In the genomic region with DNA sequence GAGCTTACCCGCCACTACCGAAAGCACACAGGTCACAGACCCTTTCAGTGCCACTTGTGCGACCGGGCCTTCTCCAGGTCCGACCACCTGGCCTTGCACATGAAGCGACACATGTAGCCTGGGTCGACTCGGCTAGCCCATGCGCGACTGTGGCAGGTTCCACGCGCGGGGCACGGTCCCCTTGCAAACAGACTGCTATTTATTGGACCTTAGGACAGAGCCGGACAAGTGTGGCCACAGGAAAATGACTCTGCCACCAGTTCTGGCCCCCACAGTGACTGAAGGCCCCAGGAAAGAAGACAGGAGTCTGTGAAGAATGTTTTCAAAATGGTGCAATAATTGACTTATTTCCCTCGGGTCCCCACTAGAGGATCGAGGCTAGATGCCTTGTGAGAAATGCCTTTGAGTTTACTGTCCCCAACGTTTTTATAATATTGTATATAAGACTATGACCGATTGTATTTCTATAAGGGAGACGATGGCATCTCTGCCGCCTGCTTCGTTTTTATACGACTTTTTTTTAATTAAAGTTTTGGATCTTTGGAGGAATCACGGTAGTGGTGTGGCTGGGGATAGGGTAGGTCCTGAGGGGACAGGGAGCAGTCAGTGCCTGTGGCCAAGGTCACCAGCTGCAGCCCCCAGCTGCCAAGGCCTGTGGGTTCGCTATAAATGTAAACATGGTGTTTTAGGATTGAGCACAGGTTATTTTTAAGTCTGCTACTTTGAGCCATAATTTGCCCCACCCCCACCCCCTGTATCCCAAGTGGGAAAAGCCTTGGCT, we compare ENCODE assay signal across 8 mouse cellular contexts. TPM values are rescaled to one million over a fixed set of nuclear protein-coding genes. Genes with fewer than 3 reads are reported as not detected.
A peak's percentile ranks its signal among the peaks of the same experiment; 100 is the strongest.
DNase-seq lines count a peak whose midpoint lies in the region; ATAC-seq and TF ChIP-seq lines count a peak whose summit lies in the region.

No protein-coding gene starts in this region.

- no peaks in the 10 kb centered on the region for H3K9me3 ChIP-seq in forebrain, embryonic 13.5 days (replicated peaks)
- no peaks in the 10 kb centered on the region for H3K9me3 ChIP-seq in forebrain, embryonic 11.5 days (ENCODE audit: control insufficient read depth, low read length)
- no peaks in the 10 kb centered on the region for H3K9me3 ChIP-seq in liver, postnatal 0 days (ENCODE audit: low read length)

- 57% methylated on average over 25 of the region's 25 CpGs for WGBS in forebrain, embryonic 13.5 days
- WGBS in forebrain, embryonic 11.5 days = 63% methylated on average over 25 of the region's 25 CpGs
- 58% methylated on average over 25 of the region's 25 CpGs for WGBS in liver, postnatal 0 days (ENCODE audit: insufficient replicate concordance)

- H3K36me3 ChIP-seq in forebrain, embryonic 13.5 days (ENCODE audit: poor library complexity, severe bottlenecking) = no peaks in the 10 kb centered on the region
- H3K36me3 ChIP-seq in forebrain, embryonic 11.5 days (ENCODE audit: control insufficient read depth, insufficient read depth, low read length) = no peaks in the 10 kb centered on the region
- H3K36me3 ChIP-seq in liver, postnatal 0 days (replicated peaks; ENCODE audit: insufficient read depth, low read length) = peaks cover 15% of the 10 kb centered on the region

- H3K27me3 ChIP-seq in forebrain, embryonic 13.5 days = peaks cover 55% of the 10 kb centered on the region
- peaks cover 33% of the 10 kb centered on the region for H3K27me3 ChIP-seq in forebrain, embryonic 11.5 days (ENCODE audit: control insufficient read depth, insufficient read depth, low read length)
- peaks cover 18% of the 10 kb centered on the region for H3K27me3 ChIP-seq in liver, postnatal 0 days (ENCODE audit: insufficient read depth, low read length)

- no peak overlapping the region for H3K27ac ChIP-seq in forebrain, embryonic 13.5 days
- no peak overlapping the region for H3K27ac ChIP-seq in forebrain, embryonic 11.5 days (ENCODE audit: low read depth, low read length)
- H3K27ac ChIP-seq in liver, postnatal 0 days (ENCODE audit: low read depth) = no peak overlapping the region

- intact Hi-C loops in heart, postnatal 36 days (cut with DNase I) = loop anchor here (1.0 to 5.0 kb wide), 2 partner anchors 26 to 36 kb away; no protein-coding TSS in a partner anchor

- H3K9ac ChIP-seq in forebrain, embryonic 13.5 days = 0 out of 2 replicates have a peak overlapping the region, but pooled peaks have one; percentile 4
- H3K9ac ChIP-seq in forebrain, embryonic 11.5 days (ENCODE audit: low read length) = no peak overlapping the region
- peak overlapping the region; percentile 76 for H3K9ac ChIP-seq in liver, postnatal 0 days (replicated peaks)

- H3K4me1 ChIP-seq in forebrain, embryonic 13.5 days = peaks cover 18% of the 10 kb centered on the region
- H3K4me1 ChIP-seq in forebrain, embryonic 11.5 days (replicated peaks; ENCODE audit: control insufficient read depth, insufficient read depth, low read length) = peaks cover 6% of the 10 kb centered on the region; the same call in 1 of the 2 replicates
- peaks cover 28% of the 10 kb centered on the region for H3K4me1 ChIP-seq in liver, postnatal 0 days (ENCODE audit: insufficient read depth)

- no peak for ATAC-seq in forebrain, embryonic 13.5 days
- no peak for ATAC-seq in forebrain, embryonic 11.5 days (replicated peaks; ENCODE audit: low FRiP score)
- no peak for ATAC-seq in liver, postnatal 0 days

- no peak for TF ChIP-seq EP300 in liver, postnatal 0 days (IDR thresholded peaks at IDR 0.05; ENCODE audit: low read depth)

- DNase-seq in forebrain, embryonic 11.5 days (ENCODE audit: low spot score) = no peak
- peak; percentile 66 to 73 for DNase-seq in B cell, adult 2 months
- peak; percentile 56 to 58 for DNase-seq in heart, postnatal 36 days
- DNase-seq in liver, postnatal 0 days = no peak
- no peak for DNase-seq in cerebellum, postnatal 14 days
- DNase-seq in embryo, embryonic 10 days (ENCODE audit: low spot score) = no peak
- no peak for DNase-seq in cerebellum, adult 9-11 months

- TF ChIP-seq CTCF in liver, postnatal 0 days (IDR thresholded peaks at IDR 0.05; ENCODE audit: low read depth) = no peak

- H3K4me3 ChIP-seq in forebrain, embryonic 13.5 days = 0 out of 2 replicates have a peak overlapping the region, but pooled peaks have one; percentile 54
- no peak overlapping the region for H3K4me3 ChIP-seq in forebrain, embryonic 11.5 days (ENCODE audit: low read depth, low read length)
- peak overlapping the region; percentile 67 for H3K4me3 ChIP-seq in liver, postnatal 0 days (ENCODE audit: low read depth, low read length)

- H3K4me2 ChIP-seq in forebrain, embryonic 13.5 days = peak overlapping the region; percentile 89; the same call in 1 of the 2 replicates
- no peak overlapping the region for H3K4me2 ChIP-seq in forebrain, embryonic 11.5 days (ENCODE audit: low read depth, low read length, severe bottlenecking)
- peak overlapping the region; percentile 80 for H3K4me2 ChIP-seq in liver, postnatal 0 days (ENCODE audit: low read depth, low read length)

RNA-seq across cellular contexts. Expression of gene Klf2, which starts 2.2 kb away (rescaled TPM):
- 2.8 and 3.6 TPM in 2 replicates for polyA plus RNA-seq in forebrain, embryonic 13.5 days (2015; fragmentation: Nextera tagmentation; extraction: Ambion mirVana)
- 4.7 and 5.4 TPM in 2 replicates for polyA plus RNA-seq in forebrain, embryonic 11.5 days (2014; fragmentation: Nextera tagmentation; extraction: Ambion mirVana)
- 10 to 100 TPM; 42.2 to 97.6 TPM for total RNA-seq in heart, postnatal 36 days (2021)
- polyA plus RNA-seq in liver, postnatal 0 days (2015; fragmentation: Nextera tagmentation; extraction: Ambion mirVana) = 5.6 and 7.4 TPM in 2 replicates

RNA-seq across cellular contexts. Expression of gene Gm10282, which starts 15.9 kb away (rescaled TPM):
- polyA plus RNA-seq in forebrain, embryonic 13.5 days (2015; fragmentation: Nextera tagmentation; extraction: Ambion mirVana) = 39.4 and 41.0 TPM in 2 replicates
- 45.4 and 48.2 TPM in 2 replicates for polyA plus RNA-seq in forebrain, embryonic 11.5 days (2014; fragmentation: Nextera tagmentation; extraction: Ambion mirVana)
- 10 to 100 TPM in 1 of 2 experiments, 1 to 10 TPM in 1; 6.9 to 10.2 TPM for total RNA-seq in heart, postnatal 36 days (2021)
- polyA plus RNA-seq in liver, postnatal 0 days (2015; fragmentation: Nextera tagmentation; extraction: Ambion mirVana) = 6.3 and 6.4 TPM in 2 replicates

Comparison
In these comparisons a context has a peak if more than half of its experiments do, and no peak if none do; other contexts are left out.
1. DNase-seq: peak in B cell, adult 2 months (2 of 2) and heart, postnatal 36 days (2 of 2); none in forebrain, embryonic 11.5 days (single experiment), liver, postnatal 0 days (single experiment), cerebellum, postnatal 14 days (0 of 2), embryo, embryonic 10 days (single experiment) and cerebellum, adult 9-11 months (single experiment).